Mouse (Mus musculus) erythroblast, embryonic 14.5 days (primary cell): ENCODE data around the gene Zfp385b.

Experiments used
- GATA1 ChIP-seq: IDR thresholded peaks from 2 replicates; pipeline ENCODE4 v1.6.1; 2012; ENCODE audit warnings: low read length, inconsistent platforms, mixed read lengths
- TAL1 ChIP-seq: IDR thresholded peaks from 3 replicates; pipeline ENCODE4 v1.6.1; 2012; ENCODE audit warnings: low read length, inconsistent platforms, mixed read lengths

- TF ChIP-seq TAL1 (no peak), GATA1 (no peak)
Observed at GRCm38 (mm10) chr2:77505614-77506013, 313.8 kb downstream of the Zfp385b start.
